Mouse (Mus musculus): ENCODE data around the gene Doc2a. TPM values are rescaled to one million over a fixed set of nuclear protein-coding genes. Genes with fewer than 3 reads are reported as not detected.
A peak's percentile ranks its signal among the peaks of the same experiment; 100 is the strongest.

The Doc2a gene
- 1.6 and 1.9 TPM in 2 replicates for polyA plus RNA-seq (2015; fragmentation: Nextera tagmentation; extraction: Ambion mirVana)

- peak within 1 kb of the TSS; percentile 56 for H3K4me3 ChIP-seq
- peaks cover 45% of the 10 kb centered on the region for H3K27me3 ChIP-seq
- peak within 1 kb of the TSS; percentile 100 for H3K4me2 ChIP-seq
- H3K27ac ChIP-seq, result no peak within 1 kb of the TSS
- H3K36me3 ChIP-seq, result peaks cover 6% of the 10 kb centered on the region
- ATAC-seq (ENCODE audit: insufficient number of reproducible peaks, insufficient read depth, low FRiP score, low TSS enrichment, low read depth), result no peak
- H3K4me1 ChIP-seq, result peaks cover 29% of the 10 kb centered on the region
- H3K9me3 ChIP-seq, result no peaks in the 10 kb centered on the region
- H3K9ac ChIP-seq, result peak within 1 kb of the TSS; percentile 75
- 26% methylated on average over 4 of the region's 4 CpGs for WGBS
Measured at GRCm38 (mm10) chr7:126847116-126847420, at the start of gene Doc2a. TSS of gene Doc2a (plus strand) at chr7:126847416.

DNA sequence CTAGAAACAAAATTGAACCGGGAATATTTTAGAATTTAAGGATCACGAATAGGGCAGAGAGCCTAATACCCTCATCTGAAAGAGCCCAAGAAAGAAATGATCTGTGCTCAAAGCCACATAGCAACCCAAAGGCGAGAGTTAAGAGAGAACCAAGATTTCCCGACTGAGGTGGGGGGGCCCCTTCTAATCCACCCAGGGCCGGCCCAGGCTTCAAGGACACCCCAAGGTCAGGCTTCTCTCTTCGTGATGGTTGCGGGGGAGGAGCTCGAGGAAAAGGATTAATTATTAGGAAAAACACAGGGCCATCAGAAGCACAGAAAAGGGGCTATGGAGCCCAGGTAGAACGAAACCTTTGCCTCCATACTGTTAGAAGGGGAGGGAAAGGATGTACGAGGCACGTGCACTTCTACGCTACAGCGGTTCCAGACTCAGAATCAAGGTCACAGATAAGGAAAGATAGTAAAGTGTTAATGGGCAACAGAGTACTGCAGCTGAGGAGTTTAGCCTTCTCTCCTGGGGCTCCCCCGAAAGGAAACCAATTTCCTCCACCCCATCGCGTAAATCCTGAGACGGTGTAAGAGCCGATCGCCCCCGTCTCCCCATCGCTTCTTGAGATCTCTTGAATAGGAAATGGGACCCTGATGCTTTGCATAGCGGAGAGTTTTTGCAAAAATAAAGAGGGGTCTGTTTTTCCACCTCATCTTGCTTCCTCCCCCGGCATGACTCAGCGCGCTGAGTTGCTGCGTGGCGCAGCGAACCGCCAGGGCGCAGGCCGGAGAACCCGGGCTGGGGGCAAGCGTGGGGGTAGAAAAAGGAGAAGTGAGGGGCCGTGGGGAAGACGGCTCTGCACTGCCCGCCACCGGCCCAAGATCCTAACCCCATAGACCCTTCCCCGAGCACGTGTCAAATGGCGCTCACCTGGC is 48.8 kb upstream of the Doc2a start:
- H3K9ac ChIP-seq, result peak overlapping the region; percentile 91
- H3K27ac ChIP-seq, result peak overlapping the region; percentile 98
- peak overlapping the region; percentile 89 for H3K4me2 ChIP-seq
- WGBS, result 2% methylated on average over 40 of the region's 40 CpGs
- peaks cover 37% of the 10 kb centered on the region for H3K36me3 ChIP-seq
- peaks cover 36% of the 10 kb centered on the region for H3K4me1 ChIP-seq
- ATAC-seq (ENCODE audit: insufficient number of reproducible peaks, insufficient read depth, low FRiP score, low TSS enrichment, low read depth), result no peak
- no peaks in the 10 kb centered on the region for H3K9me3 ChIP-seq
- no peaks in the 10 kb centered on the region for H3K27me3 ChIP-seq
- H3K4me3 ChIP-seq, result peak overlapping the region; percentile 78

DNA sequence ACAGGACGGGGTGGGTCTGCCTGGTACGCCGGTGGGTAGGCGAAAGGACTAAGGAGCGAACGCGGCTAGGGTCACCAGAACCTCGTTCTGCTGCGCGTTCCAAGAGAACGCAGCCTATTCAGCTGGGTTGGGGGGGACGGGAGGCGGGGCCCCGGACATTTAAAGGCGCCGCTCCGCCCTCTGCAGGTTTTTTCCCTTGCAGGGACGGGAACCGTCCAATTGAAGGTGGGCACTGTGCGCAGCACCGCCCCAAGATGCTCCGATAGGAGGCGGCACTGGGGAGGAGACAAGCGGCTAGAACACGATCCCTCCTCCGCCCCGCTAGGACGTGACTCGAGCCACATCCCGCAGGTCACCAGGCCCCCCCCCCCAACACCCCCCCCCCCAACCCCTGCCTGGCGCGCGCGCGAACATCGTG is 48.2 kb upstream of the Doc2a start:
- H3K27me3 ChIP-seq, result no peaks in the 10 kb centered on the region
- H3K27ac ChIP-seq, result peak overlapping the region; percentile 98
- under 1% methylated on average over 30 of the region's 36 CpGs for WGBS
- no peaks in the 10 kb centered on the region for H3K9me3 ChIP-seq
- peaks cover 44% of the 10 kb centered on the region for H3K36me3 ChIP-seq
- H3K9ac ChIP-seq, result peak overlapping the region; percentile 91
- peak overlapping the region; percentile 78 for H3K4me3 ChIP-seq
- peaks cover 36% of the 10 kb centered on the region for H3K4me1 ChIP-seq
- H3K4me2 ChIP-seq, result peak overlapping the region; percentile 89
- ATAC-seq (ENCODE audit: insufficient number of reproducible peaks, insufficient read depth, low FRiP score, low TSS enrichment, low read depth), result peak; percentile 96

DNA sequence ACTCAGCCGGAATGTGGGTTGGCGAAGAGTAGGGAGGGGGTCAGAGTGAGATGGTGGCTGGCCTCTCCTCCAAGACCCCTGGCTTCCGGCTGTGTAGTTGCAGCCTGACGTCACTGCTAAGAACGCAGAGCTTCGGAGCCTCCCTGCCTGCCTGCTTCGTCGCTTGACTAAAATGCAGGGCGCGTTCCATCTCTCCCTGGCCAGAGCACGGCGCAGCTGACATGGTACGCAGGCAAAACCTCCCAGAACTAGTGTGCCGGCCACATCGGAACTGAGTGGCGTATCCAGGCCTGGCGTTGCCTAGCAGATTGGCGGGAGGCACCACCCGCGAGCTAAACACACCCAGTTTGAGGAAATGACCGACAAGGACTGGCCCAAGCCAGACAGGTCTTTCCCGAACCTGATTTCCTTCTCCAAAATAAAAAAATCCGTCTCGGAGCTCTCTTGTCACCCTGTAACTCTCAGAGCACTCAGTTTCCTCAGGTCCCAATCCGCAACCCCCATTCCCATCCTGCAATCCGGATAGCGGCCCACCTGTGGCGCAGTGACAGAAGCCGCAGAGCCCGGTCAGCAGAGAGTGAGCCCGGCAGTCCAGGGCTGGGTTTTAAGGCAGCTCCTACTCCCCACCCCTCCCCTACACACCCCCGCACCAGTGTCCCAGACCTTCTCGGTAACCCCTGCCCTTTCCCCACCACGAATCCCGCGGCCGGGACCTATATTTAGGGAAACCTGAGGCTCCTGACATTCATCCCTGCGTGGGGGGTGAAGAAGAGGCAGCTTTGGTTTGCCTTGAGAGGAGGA is 47.5 kb upstream of the Doc2a start:
- WGBS, result under 1% methylated on average over 38 of the region's 38 CpGs
- peak overlapping the region; percentile 81 for H3K9ac ChIP-seq
- peak overlapping the region; percentile 78 for H3K4me3 ChIP-seq
- peak overlapping the region; percentile 98 for H3K27ac ChIP-seq
- ATAC-seq (ENCODE audit: insufficient number of reproducible peaks, insufficient read depth, low FRiP score, low TSS enrichment, low read depth), result peak; percentile 86
- H3K27me3 ChIP-seq, result no peaks in the 10 kb centered on the region
- peaks cover 36% of the 10 kb centered on the region for H3K4me1 ChIP-seq
- no peaks in the 10 kb centered on the region for H3K9me3 ChIP-seq
- peaks cover 42% of the 10 kb centered on the region for H3K36me3 ChIP-seq
- peak overlapping the region; percentile 89 for H3K4me2 ChIP-seq

GRCm38 (mm10) chr7:126800269-126801056 is 46.8 kb upstream of the Doc2a start:
- Histone ChIP-seq H3K9me3 (no peaks in the 10 kb centered on the region), H3K27me3 (no peaks in the 10 kb centered on the region), H3K4me3 (peak overlapping the region; percentile 78), H3K9ac (peak overlapping the region; percentile 81), H3K27ac (peak overlapping the region; percentile 98), H3K4me2 (peak overlapping the region; percentile 89), H3K4me1 (peaks cover 36% of the 10 kb centered on the region), H3K36me3 (peaks cover 38% of the 10 kb centered on the region)
- WGBS, result 58% methylated on average over 5 of the region's 5 CpGs
- no peak for ATAC-seq (ENCODE audit: insufficient number of reproducible peaks, insufficient read depth, low FRiP score, low TSS enrichment, low read depth)

DNA sequence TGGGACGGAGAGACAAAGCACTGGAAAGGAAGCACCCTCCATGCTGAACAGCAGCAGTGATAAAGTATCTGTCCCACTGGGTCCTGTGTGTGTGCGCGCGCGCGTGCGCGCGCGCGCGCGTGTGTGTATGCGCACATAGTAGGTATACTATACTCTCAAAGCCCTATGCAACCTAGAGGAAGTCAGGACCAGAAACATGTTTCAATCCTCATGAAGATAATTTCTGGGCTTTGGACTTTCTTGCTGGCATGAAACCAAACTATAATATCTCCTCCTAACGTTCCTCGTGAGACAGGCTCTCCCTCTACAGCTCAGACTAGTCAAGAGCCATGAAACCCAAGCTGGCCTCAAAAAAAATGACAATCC is 46.2 kb upstream of the Doc2a start:
- Histone ChIP-seq H3K4me3 (no peak overlapping the region), H3K4me2 (no peak overlapping the region), H3K36me3 (peaks cover 35% of the 10 kb centered on the region), H3K9ac (peak overlapping the region; percentile 81; the same call in 1 of the 2 replicates), H3K4me1 (peaks cover 36% of the 10 kb centered on the region), H3K9me3 (no peaks in the 10 kb centered on the region), H3K27me3 (no peaks in the 10 kb centered on the region), H3K27ac (no peak overlapping the region)
- WGBS, result 95% methylated on average over 16 of the region's 16 CpGs
- no peak for ATAC-seq (ENCODE audit: insufficient number of reproducible peaks, insufficient read depth, low FRiP score, low TSS enrichment, low read depth)

DNA sequence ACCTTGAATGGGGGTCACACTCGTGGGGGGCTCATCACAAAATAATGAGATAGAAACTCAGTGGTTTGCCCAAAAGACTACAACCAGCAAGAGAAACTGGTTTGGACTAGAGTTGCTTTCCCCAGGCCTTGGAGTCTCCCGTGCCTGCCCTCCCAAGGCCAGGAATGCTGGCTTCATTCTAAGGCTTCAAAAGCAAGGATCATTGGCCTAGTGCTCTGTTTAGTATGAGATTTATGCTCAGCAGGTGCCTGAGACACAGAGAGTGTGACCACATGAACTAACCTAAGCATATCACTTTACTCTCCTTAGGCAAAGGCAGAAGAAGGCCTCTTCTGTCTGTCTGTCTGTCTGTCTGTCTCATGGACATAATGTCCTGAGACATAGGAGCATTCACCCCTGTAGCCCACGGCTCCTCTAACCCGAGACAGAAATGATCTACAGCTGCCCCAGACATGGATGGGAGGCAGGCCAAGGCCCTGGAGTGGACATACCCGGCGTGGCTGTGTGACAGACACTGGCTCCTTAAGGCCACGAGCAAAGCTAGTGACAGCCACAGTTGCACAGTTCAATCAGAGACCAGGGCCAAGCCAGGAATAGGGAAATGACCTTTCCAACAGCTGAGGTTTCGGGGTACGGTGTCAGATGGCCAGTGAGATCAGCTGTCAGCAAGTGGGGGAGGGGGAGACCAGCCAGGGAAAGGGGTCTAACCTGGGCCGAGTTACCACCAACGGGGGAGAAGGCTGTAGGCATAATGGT is 44.9 kb upstream of the Doc2a start:
- H3K36me3 ChIP-seq, result peaks cover 29% of the 10 kb centered on the region
- no peak overlapping the region for H3K27ac ChIP-seq
- ATAC-seq (ENCODE audit: insufficient number of reproducible peaks, insufficient read depth, low FRiP score, low TSS enrichment, low read depth), result no peak
- no peaks in the 10 kb centered on the region for H3K9me3 ChIP-seq
- WGBS, result 82% methylated on average over 11 of the region's 11 CpGs
- no peaks in the 10 kb centered on the region for H3K27me3 ChIP-seq
- H3K4me1 ChIP-seq, result peaks cover 27% of the 10 kb centered on the region
- H3K4me2 ChIP-seq, result no peak overlapping the region
- no peak overlapping the region for H3K4me3 ChIP-seq
- no peak overlapping the region for H3K9ac ChIP-seq

GRCm38 (mm10) chr7:126803181-126803580 is 44.0 kb upstream of the Doc2a start:
- Histone ChIP-seq H3K4me3 (no peak overlapping the region), H3K9me3 (no peaks in the 10 kb centered on the region), H3K27me3 (no peaks in the 10 kb centered on the region), H3K4me1 (peaks cover 26% of the 10 kb centered on the region), H3K27ac (no peak overlapping the region), H3K9ac (0 out of 2 replicates have a peak overlapping the region, but pooled peaks have one; percentile 27), H3K36me3 (peaks cover 26% of the 10 kb centered on the region), H3K4me2 (no peak overlapping the region)
- 87% methylated on average over 6 of the region's 6 CpGs for WGBS
- no peak for ATAC-seq (ENCODE audit: insufficient number of reproducible peaks, insufficient read depth, low FRiP score, low TSS enrichment, low read depth)

DNA sequence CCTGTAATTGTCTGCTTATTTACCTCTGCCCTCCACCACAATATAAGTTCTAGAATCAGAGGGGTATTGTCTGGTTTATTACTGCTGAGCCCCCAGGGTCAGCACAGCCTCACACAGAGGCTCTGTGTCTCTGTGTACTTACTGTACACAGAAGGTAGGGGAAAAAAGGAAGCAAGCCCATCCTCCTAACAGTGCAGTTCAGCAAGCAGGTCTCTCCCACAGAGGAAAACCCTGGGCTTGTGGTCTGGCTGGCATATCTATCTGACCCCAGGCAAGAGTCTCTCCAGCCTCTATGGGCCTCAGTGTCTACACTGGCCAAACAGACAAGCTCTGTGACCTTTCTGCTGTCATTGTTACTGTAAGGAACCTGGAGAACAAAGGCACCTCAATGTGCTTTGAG is 43.5 kb upstream of the Doc2a start:
- H3K4me1 ChIP-seq, result peaks cover 31% of the 10 kb centered on the region
- ATAC-seq (ENCODE audit: insufficient number of reproducible peaks, insufficient read depth, low FRiP score, low TSS enrichment, low read depth), result no peak
- peaks cover 26% of the 10 kb centered on the region for H3K36me3 ChIP-seq
- H3K9ac ChIP-seq, result 0 out of 2 replicates have a peak overlapping the region, but pooled peaks have one; percentile 27
- no peak overlapping the region for H3K4me3 ChIP-seq
- H3K4me2 ChIP-seq, result no peak overlapping the region
- no peaks in the 10 kb centered on the region for H3K27me3 ChIP-seq
- H3K27ac ChIP-seq, result no peak overlapping the region
- H3K9me3 ChIP-seq, result no peaks in the 10 kb centered on the region

- ATAC-seq (ENCODE audit: insufficient number of reproducible peaks, insufficient read depth, low FRiP score, low TSS enrichment, low read depth), result no peak
- Histone ChIP-seq H3K27me3 (no peaks in the 10 kb centered on the region), H3K36me3 (peaks cover 26% of the 10 kb centered on the region), H3K4me2 (no peak overlapping the region), H3K27ac (no peak overlapping the region), H3K9me3 (no peaks in the 10 kb centered on the region), H3K9ac (no peak overlapping the region), H3K4me1 (peaks cover 25% of the 10 kb centered on the region), H3K4me3 (no peak overlapping the region)
- WGBS, result 80% methylated on average over 6 of the region's 6 CpGs
Measured at GRCm38 (mm10) chr7:126806956-126807355, 40.3 kb upstream of the Doc2a start.

All from embryonic facial prominence, embryonic 13.5 days (tissue).